Mouse (Mus musculus) C2C12 (cell line): ENCODE data around the gene Sema5b.

ENCODE experiments used
- CEBPB ChIP-seq: IDR thresholded peaks from one replicate; pipeline ENCODE4 v1.6.1; 2011; ENCODE audit warnings: low read depth, mild to moderate bottlenecking, control low read depth, moderate library complexity
- CTCF ChIP-seq: IDR thresholded peaks from one replicate; pipeline ENCODE4 v1.5.1; 2011; ENCODE audit not compliant: control insufficient read depth, insufficient read depth, insufficient read length
- FOSL1 ChIP-seq: IDR thresholded peaks from one replicate; pipeline ENCODE4 v1.8.0; 2011; ENCODE audit warnings: mild to moderate bottlenecking, low read length; ENCODE audit not compliant: poor library complexity, insufficient read depth, severe bottlenecking
- MAX ChIP-seq: IDR thresholded peaks from one replicate; pipeline ENCODE4 v1.6.1; 2011; ENCODE audit warnings: mild to moderate bottlenecking, control low read depth
- MYOD1 ChIP-seq: IDR thresholded peaks from one replicate; pipeline ENCODE4 v1.6.1; 2011; ENCODE audit warnings: low read depth; ENCODE audit not compliant: control insufficient read depth, insufficient read length
- MYOG ChIP-seq: IDR thresholded peaks from one replicate; pipeline ENCODE4 v1.6.1; 2011; ENCODE audit not compliant: control insufficient read depth, insufficient read length; ENCODE audit errors: extremely low read depth
- USF1 ChIP-seq: IDR thresholded peaks from one replicate; pipeline ENCODE4 v1.6.1; 2011; ENCODE audit warnings: low read depth, mild to moderate bottlenecking, control low read depth, moderate library complexity

- TF ChIP-seq CTCF = no peak
- TF ChIP-seq MYOD1 = no peak
- TF ChIP-seq CEBPB = no peak
- TF ChIP-seq USF1 = no peak
- TF ChIP-seq MAX = no peak
- no peak for TF ChIP-seq MYOG
- TF ChIP-seq FOSL1 = no peak
These were observed 163.9 kb downstream of the Sema5b start for GRCm38 (mm10) chr16:35704796-35705195.
